ENCODE assay signal across 18 mouse cellular contexts in genomic region chr14:33503311-33503710, GRCm38 (mm10). TPM values are rescaled to one million over a fixed set of nuclear protein-coding genes. Genes with fewer than 3 reads are reported as not detected.
DNase-seq lines count a peak whose midpoint lies in the region.
"Had no signal": no experiment of that assay in that cellular context is flagged by ENCODE, and none has a peak within 500 bp of the region (broad histone marks: within the 10 kb centered on the region; RNA-seq: fewer than 3 reads in every experiment).

No protein-coding gene starts in this region.

- intact Hi-C loops in heart, postnatal 10 days (cut with DNase I): no loop called here

- peak; percentile 66 for DNase-seq in heart, adult 11 months
- no peak for DNase-seq in heart, postnatal 10 days
- DNase-seq in testis, postnatal 10 days (ENCODE audit: low spot score): peak; percentile 26
- no peak for DNase-seq in testis, postnatal 14 days (ENCODE audit: low spot score)
- DNase-seq: adrenal gland, adult 2 months; adrenal gland, adult 8-10 months; adrenal gland, postnatal 10 days; adrenal gland, postnatal 14 days; adrenal gland, postnatal 25 days; adrenal gland, postnatal 36 days; B cell, adult 2 months; cerebellum, adult 11 months; cerebellum, adult 11-12 months; cerebellum, adult 18-20 months had no signal

RNA-seq across cellular contexts. Expression of gene Frmpd2, which starts 31.8 kb away (rescaled TPM):
- total RNA-seq in heart, postnatal 10 days (2021): not detected
- total RNA-seq: adrenal gland, adult 18-20 months; adrenal gland, postnatal 10 days; adrenal gland, postnatal 14 days; adrenal gland, postnatal 25 days; adrenal gland, postnatal 36 days; CH12.LX; ES-E14; MEL had no signal

RNA-seq across cellular contexts. Expression of gene Mapk8, which starts 56.4 kb away (rescaled TPM):
- 10 to 100 TPM; 44.1 to 45.1 TPM for total RNA-seq in heart, postnatal 10 days (2021)

Comparison
In these comparisons a context has a peak if more than half of its experiments do, and no peak if none do; other contexts are left out.
1. DNase-seq: peak in heart, adult 11 months (single experiment) and testis, postnatal 10 days (single experiment); none in heart, postnatal 10 days (0 of 2) and testis, postnatal 14 days (single experiment).